Mouse (Mus musculus): ENCODE results near the gene Speer4d. TPM values are rescaled to one million over a fixed set of nuclear protein-coding genes. Genes with fewer than 3 reads are reported as not detected.
"Not testable (repeated sequence)": the region's sequence is repeated elsewhere in the genome, so short reads cannot be mapped to it uniquely, and the experiment has no call there.

Speer4d gene
- total RNA-seq (2021) = not detected
- long read RNA-seq, experiment 1 = 0 reads
- long read RNA-seq, experiment 2 = 0 reads

- DNase-seq (ENCODE audit: low spot score in 2 of 2) = not testable (repeated sequence)
Observed at GRCm38 (mm10) chr5:15618764-15619163, at the start of gene Speer4d. TSS of gene Speer4d (plus strand) at chr5:15619064.

DNA sequence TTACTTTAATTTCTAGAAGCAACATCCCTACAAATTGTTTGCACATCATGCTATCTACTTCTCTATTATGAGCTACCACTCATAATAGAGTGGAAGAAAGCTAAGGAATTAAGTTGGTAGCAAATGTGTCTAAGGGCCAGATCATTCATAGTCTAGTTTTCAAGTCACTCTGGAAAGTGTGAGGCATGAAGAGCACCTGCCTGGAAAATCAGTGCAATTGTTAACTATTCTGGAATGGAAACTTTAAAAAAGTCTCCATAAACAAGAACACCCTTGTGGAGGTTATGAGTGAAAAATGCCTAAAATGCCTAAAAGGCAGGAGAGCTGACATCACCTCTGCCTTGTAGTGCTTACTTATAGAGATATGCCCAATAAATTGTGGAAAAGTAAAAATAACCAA, 45.1 kb upstream of the Speer4d start:
- DNase-seq (ENCODE audit: low spot score in 2 of 2) = not testable (repeated sequence)

- DNase-seq (ENCODE audit: low spot score in 2 of 2) = not testable (repeated sequence)
Observed at GRCm38 (mm10) chr5:15577033-15577432, 41.8 kb upstream of the Speer4d start, which contains the start of gene Gm21083. TSS of gene Gm21083 (plus strand) at chr5:15577333.

DNA sequence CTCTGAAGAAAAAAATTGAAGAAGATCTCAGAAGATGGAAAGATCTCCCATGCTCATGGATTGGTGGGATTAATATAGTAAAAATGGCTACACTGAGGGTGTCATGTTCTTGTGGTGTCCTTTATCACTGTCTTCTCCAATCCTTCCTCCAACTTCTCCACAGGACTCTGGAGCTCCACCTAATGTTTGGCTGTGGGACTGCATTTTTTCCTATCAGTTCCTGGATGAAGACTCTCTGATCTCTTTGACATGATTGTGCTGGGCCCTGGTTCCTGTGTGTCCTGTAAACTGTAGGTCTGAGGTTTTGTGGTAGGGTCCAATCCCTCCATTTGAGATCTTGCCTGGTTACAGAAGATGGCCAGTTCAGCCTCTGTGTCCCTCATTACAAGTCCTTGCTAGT, 32.5 kb upstream of the Speer4d start:
- DNase-seq (ENCODE audit: low spot score in 2 of 2) = peak in 1 of 2 experiments; percentile 19

DNA sequence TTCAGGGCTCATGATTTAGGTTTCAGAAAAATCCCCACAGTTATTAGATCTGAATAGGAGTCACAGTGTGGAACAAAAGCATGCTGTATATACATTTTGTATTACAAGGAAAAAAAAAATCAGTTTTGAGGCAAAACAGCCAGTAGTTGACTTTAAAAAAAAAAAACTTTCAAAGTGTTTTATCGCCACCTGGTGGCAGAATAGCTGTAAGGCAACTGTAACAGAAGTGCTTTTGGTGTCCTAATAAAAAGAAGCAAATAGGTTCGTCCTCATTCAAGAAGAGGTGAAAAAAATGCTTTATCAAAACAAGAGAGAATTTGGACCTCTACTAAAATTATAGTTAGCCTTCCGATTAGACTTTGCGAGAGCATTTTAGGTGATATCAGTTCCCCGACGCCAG, 30.6 kb upstream of the Speer4d start:
- DNase-seq (ENCODE audit: low spot score in 2 of 2) = not testable (repeated sequence)

GRCm38 (mm10) chr5:15590635-15591034, 28.2 kb upstream of the Speer4d start:
- DNase-seq (ENCODE audit: low spot score in 2 of 2) = not testable (repeated sequence)

GRCm38 (mm10) chr5:15591577-15591976, 27.3 kb upstream of the Speer4d start:
- DNase-seq (ENCODE audit: low spot score in 2 of 2) = not testable (repeated sequence)

DNA sequence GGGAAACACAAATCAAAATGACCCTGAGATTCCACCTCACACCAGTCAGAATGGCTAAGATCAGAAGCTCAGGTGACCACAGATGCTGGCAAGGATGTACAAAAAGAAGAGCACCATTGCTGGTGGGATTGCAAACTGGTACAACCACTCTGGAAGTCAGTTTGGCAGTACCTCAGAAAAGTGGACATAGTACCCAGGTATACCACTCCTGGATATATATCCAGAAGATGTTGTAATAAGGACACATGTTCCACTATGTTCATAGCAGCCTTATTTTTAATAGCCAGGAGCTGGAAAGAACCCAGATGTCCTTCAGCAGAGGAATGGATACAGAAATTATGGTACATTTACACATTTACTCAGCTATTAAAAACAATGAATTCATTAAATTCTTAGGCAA, 20.0 kb upstream of the Speer4d start:
- not testable (repeated sequence) for DNase-seq (ENCODE audit: low spot score in 2 of 2)

DNA sequence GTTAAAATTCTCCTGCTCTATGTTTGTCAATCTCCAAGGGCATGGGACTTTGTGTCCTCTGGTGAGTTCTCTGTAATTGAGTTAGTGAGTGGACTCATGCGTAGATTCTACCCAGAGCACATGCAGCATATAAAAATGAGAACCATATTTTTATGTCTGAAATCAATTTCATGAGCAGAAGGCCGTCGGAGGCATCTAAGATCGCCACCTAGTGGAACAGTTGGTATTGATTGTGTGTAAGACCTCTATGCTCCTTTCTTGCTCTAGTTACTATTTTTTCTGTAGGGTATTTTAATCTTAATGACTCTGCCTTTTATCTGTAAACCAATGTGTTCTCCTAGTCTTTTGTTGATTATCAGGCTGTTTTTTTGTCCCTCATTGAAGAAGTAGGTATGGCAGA, 18.5 kb upstream of the Speer4d start:
- not testable (repeated sequence) for DNase-seq (ENCODE audit: low spot score in 2 of 2)

- not testable (repeated sequence) for DNase-seq (ENCODE audit: low spot score in 2 of 2)
Observed at GRCm38 (mm10) chr5:15601481-15601880, 17.4 kb upstream of the Speer4d start.

DNA sequence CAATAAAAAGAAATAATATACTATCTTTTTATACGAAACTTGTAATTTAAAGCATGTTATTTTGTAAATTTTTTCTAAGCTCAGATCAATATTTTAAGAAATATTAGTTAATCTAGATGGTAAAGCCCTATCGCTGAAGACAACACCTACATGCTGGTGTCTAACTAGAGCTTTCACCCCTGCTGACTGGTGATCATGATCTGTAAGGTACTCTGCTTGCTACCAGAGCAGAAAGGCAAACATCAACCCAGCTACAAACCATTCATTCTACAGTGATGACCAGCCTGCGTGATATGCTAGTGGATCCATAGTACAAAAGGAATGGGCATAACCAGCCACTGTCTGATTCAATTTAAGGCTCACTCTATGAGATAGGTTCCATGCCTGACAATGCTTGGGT, 16.9 kb upstream of the Speer4d start:
- DNase-seq (ENCODE audit: low spot score in 2 of 2) = not testable (repeated sequence)

- not testable (repeated sequence) for DNase-seq (ENCODE audit: low spot score in 2 of 2)
Observed at GRCm38 (mm10) chr5:15602424-15602947, 16.4 kb upstream of the Speer4d start.

DNA sequence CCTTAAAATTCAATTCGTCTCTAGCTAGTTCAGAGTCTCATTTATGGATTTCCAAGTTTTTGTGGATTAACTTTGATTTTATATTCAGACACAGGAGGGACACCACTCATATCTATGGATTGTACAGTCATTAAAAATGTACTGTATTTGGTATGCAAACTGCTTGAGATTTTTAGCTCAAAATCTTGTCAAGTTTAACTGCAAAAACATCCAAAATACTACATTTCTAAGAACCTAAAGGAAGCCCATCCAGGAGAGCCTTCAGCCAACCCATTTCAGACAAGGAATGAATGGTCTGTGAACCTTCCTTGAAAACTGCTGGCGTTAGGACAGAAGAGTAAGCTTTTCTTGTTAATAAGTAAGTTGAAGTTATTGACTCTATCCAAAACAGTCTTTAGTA, 15.9 kb upstream of the Speer4d start:
- not testable (repeated sequence) for DNase-seq (ENCODE audit: low spot score in 2 of 2)

GRCm38 (mm10) chr5:15603585-15603984, 15.3 kb upstream of the Speer4d start:
- not testable (repeated sequence) for DNase-seq (ENCODE audit: low spot score in 2 of 2)

- peak; percentile 17 for DNase-seq (ENCODE audit: low spot score in 2 of 2)
Observed at GRCm38 (mm10) chr5:15606677-15607076, 12.2 kb upstream of the Speer4d start.

GRCm38 (mm10) chr5:15610695-15611094, 8.2 kb upstream of the Speer4d start:
- DNase-seq (ENCODE audit: low spot score in 2 of 2) = not testable (repeated sequence)

GRCm38 (mm10) chr5:15616195-15616594, 2.7 kb upstream of the Speer4d start:
- DNase-seq (ENCODE audit: low spot score in 2 of 2) = not testable (repeated sequence)

GRCm38 (mm10) chr5:15628136-15628535, 9.3 kb downstream of the Speer4d start:
- DNase-seq (ENCODE audit: low spot score in 2 of 2) = not testable (repeated sequence)

DNA sequence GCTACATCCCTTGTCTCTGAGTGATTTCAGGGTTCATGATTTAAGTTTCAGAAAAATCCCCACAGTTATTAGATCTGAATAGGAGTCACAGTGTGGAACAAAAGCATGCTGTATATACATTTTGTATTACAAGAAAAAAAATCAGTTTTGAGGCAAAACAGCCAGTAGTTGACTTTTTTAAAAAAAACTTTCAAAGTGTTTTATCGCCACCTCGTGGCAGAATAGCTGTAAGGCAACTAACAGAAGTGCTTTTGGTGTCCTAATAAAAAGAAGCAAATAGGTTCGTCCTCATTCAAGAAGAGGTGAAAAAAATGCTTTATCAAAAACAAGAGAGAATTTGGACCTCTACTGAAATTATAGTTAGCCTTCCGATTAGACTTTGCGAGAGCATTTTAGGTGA, 11.2 kb downstream of the Speer4d start:
- not testable (repeated sequence) for DNase-seq (ENCODE audit: low spot score in 2 of 2)

DNA sequence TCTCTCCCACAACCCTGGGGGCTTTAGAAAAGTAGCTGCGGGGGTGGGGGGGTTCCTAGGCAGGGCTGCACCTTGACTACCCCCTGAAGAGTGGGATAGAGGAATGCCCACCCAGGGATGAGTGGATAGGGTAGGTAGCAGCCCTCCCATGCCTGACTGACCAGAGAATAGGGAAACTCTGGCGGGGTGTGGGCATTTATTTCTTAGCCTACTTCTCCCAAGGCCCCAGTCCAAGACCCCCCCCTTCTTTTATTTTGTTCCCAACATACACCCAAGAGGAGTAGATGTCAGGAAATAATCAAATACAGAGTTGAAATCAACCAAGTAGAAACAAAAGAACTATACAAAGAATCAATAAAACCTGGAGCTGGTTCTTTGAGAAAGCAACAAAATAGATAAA, 18.8 kb downstream of the Speer4d start:
- not testable (repeated sequence) for DNase-seq (ENCODE audit: low spot score in 2 of 2)

DNA sequence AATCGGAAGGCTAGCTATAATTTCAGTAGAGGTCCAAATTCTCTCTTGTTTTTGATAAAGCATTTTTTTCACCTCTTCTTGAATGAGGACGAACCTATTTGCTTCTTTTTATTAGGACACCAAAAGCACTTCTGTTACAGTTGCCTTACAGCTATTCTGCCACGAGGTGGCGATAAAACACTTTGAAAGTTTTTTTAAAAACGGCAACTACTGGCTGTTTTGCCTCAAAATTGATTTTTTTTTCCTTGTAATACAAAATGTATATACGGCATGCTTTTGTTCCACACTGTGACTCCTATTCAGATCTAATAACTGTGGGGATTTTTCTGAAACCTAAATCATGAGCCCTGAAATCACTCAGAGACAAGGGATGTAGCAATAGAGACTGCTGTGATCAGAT, 26.8 kb downstream of the Speer4d start:
- not testable (repeated sequence) for DNase-seq (ENCODE audit: low spot score in 2 of 2)

- not testable (repeated sequence) for DNase-seq (ENCODE audit: low spot score in 2 of 2)
Observed at GRCm38 (mm10) chr5:15652334-15652733, 33.5 kb downstream of the Speer4d start.

DNA sequence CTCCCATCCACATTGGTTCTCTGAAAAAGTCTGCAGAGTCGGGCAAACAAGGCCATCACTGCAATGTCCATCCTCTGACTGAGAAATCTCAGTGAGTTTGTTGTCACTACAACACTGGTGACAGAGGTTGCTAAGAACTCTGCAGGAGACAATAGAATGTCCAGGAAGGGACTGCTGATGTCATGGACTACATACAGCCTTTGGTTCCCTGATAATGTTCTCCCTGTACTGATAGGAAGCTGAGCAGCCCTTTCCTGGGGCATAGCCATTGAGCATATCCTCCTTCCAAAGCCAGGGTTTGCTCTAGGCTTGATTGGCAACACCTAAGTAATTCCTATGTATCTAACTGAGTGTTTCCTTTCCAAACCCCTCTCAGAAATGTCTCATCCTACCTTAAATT, 38.1 kb downstream of the Speer4d start, which contains the start of gene 4930572O03Rik:
Gene 4930572O03Rik (minus strand): TSS at position 101 of the 400 bp plus-strand sequence.
- DNase-seq (ENCODE audit: low spot score in 2 of 2) = not testable (repeated sequence)

All from gastrocnemius, postnatal 4 days (tissue).